Mouse (Mus musculus): ENCODE data around the gene Plcb1. TPM values are rescaled to one million over a fixed set of nuclear protein-coding genes. Genes with fewer than 3 reads are reported as not detected.

Plcb1 gene
- polyA plus RNA-seq, 1 experiment from 2014 or later: 0.13 TPM

DNA sequence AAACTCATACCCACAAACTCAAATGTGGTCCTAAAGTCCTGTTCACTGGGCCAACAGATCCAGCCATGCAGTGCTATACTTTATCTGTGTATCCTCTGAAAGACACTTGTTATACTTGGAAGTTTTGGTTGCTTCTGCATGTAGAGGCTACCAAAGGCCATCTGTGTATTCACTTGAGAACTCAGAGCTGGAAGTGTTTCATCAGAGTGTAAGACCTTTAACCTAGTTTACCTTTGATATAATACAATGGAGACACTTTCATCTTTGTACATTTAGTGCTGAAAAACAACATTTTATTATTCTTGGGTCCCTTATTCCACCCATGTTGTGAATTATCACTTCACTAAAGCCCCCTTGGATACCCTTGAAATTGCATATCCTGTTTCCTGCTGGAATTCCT lies 70.4 kb downstream of the Plcb1 start:
- H3K27ac ChIP-seq: no peak overlapping the region

DNA sequence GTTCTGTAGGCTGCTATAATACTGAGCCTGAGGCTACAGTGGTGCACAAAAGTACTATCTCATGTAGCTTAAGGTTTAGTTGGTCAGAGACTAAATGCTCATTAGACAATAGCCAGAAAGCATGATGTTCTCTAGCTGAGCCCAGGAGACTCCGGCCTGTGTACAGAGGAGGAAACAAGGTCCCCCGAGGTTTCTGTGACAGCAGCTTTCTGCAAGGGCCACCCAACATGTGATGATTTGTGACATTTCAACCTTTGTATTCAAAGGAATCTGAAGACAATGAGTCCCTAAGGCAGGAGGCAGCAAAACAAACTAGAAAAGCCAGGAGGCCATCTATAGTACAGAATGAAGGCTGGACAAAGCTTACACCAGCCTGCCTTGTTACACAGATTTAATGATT lies 70.8 kb downstream of the Plcb1 start:
- H3K4me3 ChIP-seq (ENCODE audit: inconsistent target): no peak overlapping the region
- no peaks in the 10 kb centered on the region for H3K36me3 ChIP-seq (ENCODE audit: inconsistent target)
- WGBS (ENCODE audit: missing documents): 65% methylated on average over 2 of the region's 2 CpGs
- no peaks in the 10 kb centered on the region for H3K79me2 ChIP-seq (ENCODE audit: inconsistent target)
- H3K27ac ChIP-seq: no peak overlapping the region

More for the DNA sequence above, 70.4 kb downstream of the Plcb1 start:
- H3K4me3 ChIP-seq (ENCODE audit: inconsistent target): no peak overlapping the region
- no peaks in the 10 kb centered on the region for H3K36me3 ChIP-seq (ENCODE audit: inconsistent target)
- H3K79me2 ChIP-seq (ENCODE audit: inconsistent target): no peaks in the 10 kb centered on the region

GRCm38 (mm10) chr2:134864985-134865645 lies 79.2 kb downstream of the Plcb1 start:
- WGBS (ENCODE audit: missing documents): 80% methylated on average over 7 of the region's 7 CpGs
- no peaks in the 10 kb centered on the region for H3K79me2 ChIP-seq (ENCODE audit: inconsistent target)
- H3K36me3 ChIP-seq (ENCODE audit: inconsistent target): no peaks in the 10 kb centered on the region
- H3K27ac ChIP-seq: no peak overlapping the region
- no peak overlapping the region for H3K4me3 ChIP-seq (ENCODE audit: inconsistent target)

DNA sequence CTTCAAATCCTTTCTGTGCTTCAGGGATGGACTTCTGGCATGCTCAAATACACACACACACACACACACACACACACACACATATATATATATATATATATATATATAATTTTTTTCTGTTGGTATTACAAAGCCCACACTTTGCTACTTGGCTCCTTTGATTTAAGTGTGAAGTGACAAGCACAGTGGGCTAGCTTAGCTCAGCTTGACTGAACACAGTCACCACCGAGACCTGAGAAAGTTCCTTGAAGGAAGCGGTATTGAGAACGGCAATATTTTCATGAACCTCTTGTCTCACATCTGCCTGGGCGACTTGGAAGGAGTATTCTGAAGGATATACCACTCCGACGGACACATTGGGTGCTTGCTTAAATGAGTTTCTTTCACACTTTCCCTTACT lies 81.5 kb downstream of the Plcb1 start:
- no peak overlapping the region for H3K4me3 ChIP-seq (ENCODE audit: inconsistent target)
- no peaks in the 10 kb centered on the region for H3K79me2 ChIP-seq (ENCODE audit: inconsistent target)
- H3K27ac ChIP-seq: no peak overlapping the region
- 97% methylated on average over 6 of the region's 6 CpGs for WGBS (ENCODE audit: missing documents)
- no peaks in the 10 kb centered on the region for H3K36me3 ChIP-seq (ENCODE audit: inconsistent target)

- no peak overlapping the region for H3K4me3 ChIP-seq (ENCODE audit: inconsistent target)
- WGBS (ENCODE audit: missing documents): 72% methylated on average over 9 of the region's 9 CpGs
- H3K27ac ChIP-seq: no peak overlapping the region
- H3K36me3 ChIP-seq (ENCODE audit: inconsistent target): no peaks in the 10 kb centered on the region
- H3K79me2 ChIP-seq (ENCODE audit: inconsistent target): no peaks in the 10 kb centered on the region
Measured at GRCm38 (mm10) chr2:134871692-134872489, 86.0 kb downstream of the Plcb1 start.

GRCm38 (mm10) chr2:134872490-134872781 lies 86.6 kb downstream of the Plcb1 start:
- Histone ChIP-seq H3K4me3 (ENCODE audit: inconsistent target) (no peak overlapping the region), H3K36me3 (ENCODE audit: inconsistent target) (no peaks in the 10 kb centered on the region), H3K27ac (no peak overlapping the region), H3K79me2 (ENCODE audit: inconsistent target) (no peaks in the 10 kb centered on the region)

DNA sequence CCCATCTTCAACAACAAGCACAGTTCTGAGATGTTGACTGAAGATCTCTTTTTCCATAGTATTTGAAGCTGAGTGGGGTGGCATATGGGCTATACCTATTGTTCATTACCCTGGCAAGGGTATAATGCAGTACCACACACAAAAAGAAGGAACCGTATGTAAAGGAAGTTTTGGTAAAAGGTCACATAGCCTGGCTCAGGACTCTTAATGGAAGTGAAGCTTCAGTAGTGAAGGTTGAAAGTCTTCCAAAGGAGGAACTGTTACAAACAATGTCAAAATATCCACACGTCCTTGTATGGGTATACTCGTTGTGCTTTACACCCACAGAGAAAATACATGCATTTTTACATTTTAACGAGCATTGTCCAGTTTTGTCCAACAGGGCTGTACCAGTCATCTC lies 91.3 kb downstream of the Plcb1 start:
- Histone ChIP-seq H3K79me2 (ENCODE audit: inconsistent target) (no peaks in the 10 kb centered on the region), H3K36me3 (ENCODE audit: inconsistent target) (no peaks in the 10 kb centered on the region), H3K4me3 (ENCODE audit: inconsistent target) (no peak overlapping the region), H3K27ac (no peak overlapping the region)
- WGBS (ENCODE audit: missing documents): 80% methylated on average over 4 of the region's 4 CpGs

- Histone ChIP-seq H3K36me3 (ENCODE audit: inconsistent target) (no peaks in the 10 kb centered on the region), H3K27ac (no peak overlapping the region), H3K79me2 (ENCODE audit: inconsistent target) (no peaks in the 10 kb centered on the region), H3K4me3 (ENCODE audit: inconsistent target) (no peak overlapping the region)
- 88% methylated on average over 2 of the region's 2 CpGs for WGBS (ENCODE audit: missing documents)
Measured at GRCm38 (mm10) chr2:134891207-134891606, 105.3 kb downstream of the Plcb1 start.

- H3K36me3 ChIP-seq (ENCODE audit: inconsistent target): no peaks in the 10 kb centered on the region
Measured at GRCm38 (mm10) chr2:134894776-134895175, 108.9 kb downstream of the Plcb1 start.

DNA sequence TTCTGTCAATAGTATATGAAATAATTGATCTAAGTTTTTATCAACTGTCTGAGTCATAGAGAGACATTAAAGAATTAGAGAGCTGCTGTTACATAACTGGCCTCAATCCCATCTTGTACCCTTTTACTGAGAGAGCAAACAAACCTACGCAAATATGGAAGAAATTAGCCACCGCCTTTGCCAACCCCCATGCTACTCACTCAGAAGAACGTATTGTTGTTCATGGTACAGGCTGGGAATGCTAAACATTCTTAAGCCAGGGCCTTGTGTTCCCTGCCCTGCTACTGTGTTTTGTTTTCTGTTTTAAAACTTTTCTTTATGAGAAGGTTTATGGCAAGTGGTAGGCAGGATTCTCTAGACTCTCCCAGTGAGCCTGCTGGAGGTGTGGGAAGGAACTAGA lies 110.3 kb downstream of the Plcb1 start:
- no peak overlapping the region for H3K27ac ChIP-seq
- no peaks in the 10 kb centered on the region for H3K36me3 ChIP-seq (ENCODE audit: inconsistent target)
- WGBS (ENCODE audit: missing documents): 93% methylated on average over 3 of the region's 3 CpGs
- no peak overlapping the region for H3K4me3 ChIP-seq (ENCODE audit: inconsistent target)
- H3K79me2 ChIP-seq (ENCODE audit: inconsistent target): no peaks in the 10 kb centered on the region

More at GRCm38 (mm10) chr2:134894776-134895175, 108.9 kb downstream of the Plcb1 start:
- no peaks in the 10 kb centered on the region for H3K79me2 ChIP-seq (ENCODE audit: inconsistent target)
- H3K4me3 ChIP-seq (ENCODE audit: inconsistent target): no peak overlapping the region
- 86% methylated on average over 4 of the region's 4 CpGs for WGBS (ENCODE audit: missing documents)
- no peak overlapping the region for H3K27ac ChIP-seq

- Histone ChIP-seq H3K79me2 (ENCODE audit: inconsistent target) (no peaks in the 10 kb centered on the region), H3K4me3 (ENCODE audit: inconsistent target) (no peak overlapping the region), H3K27ac (no peak overlapping the region), H3K36me3 (ENCODE audit: inconsistent target) (no peaks in the 10 kb centered on the region)
- WGBS (ENCODE audit: missing documents): 97% methylated on average over 5 of the region's 5 CpGs
Measured at GRCm38 (mm10) chr2:134897083-134897482, 111.2 kb downstream of the Plcb1 start.

- Histone ChIP-seq H3K4me3 (ENCODE audit: inconsistent target) (no peak overlapping the region), H3K27ac (no peak overlapping the region), H3K36me3 (ENCODE audit: inconsistent target) (no peaks in the 10 kb centered on the region), H3K79me2 (ENCODE audit: inconsistent target) (no peaks in the 10 kb centered on the region)
- WGBS (ENCODE audit: missing documents): 84% methylated on average over 2 of the region's 2 CpGs
Measured at GRCm38 (mm10) chr2:134901521-134901920, 115.7 kb downstream of the Plcb1 start.

GRCm38 (mm10) chr2:134910882-134911281 lies 125.0 kb downstream of the Plcb1 start:
- H3K27ac ChIP-seq: no peak overlapping the region
- no peak overlapping the region for H3K4me3 ChIP-seq (ENCODE audit: inconsistent target)
- WGBS (ENCODE audit: missing documents): 100% methylated on average over 1 of the region's 1 CpGs
- H3K36me3 ChIP-seq (ENCODE audit: inconsistent target): no peaks in the 10 kb centered on the region
- H3K79me2 ChIP-seq (ENCODE audit: inconsistent target): no peaks in the 10 kb centered on the region

GRCm38 (mm10) chr2:134911360-134911759 lies 125.5 kb downstream of the Plcb1 start:
- Histone ChIP-seq H3K79me2 (ENCODE audit: inconsistent target) (no peaks in the 10 kb centered on the region), H3K36me3 (ENCODE audit: inconsistent target) (no peaks in the 10 kb centered on the region), H3K27ac (no peak overlapping the region), H3K4me3 (ENCODE audit: inconsistent target) (no peak overlapping the region)
- WGBS (ENCODE audit: missing documents): 95% methylated on average over 5 of the region's 6 CpGs

- 85% methylated on average over 2 of the region's 2 CpGs for WGBS (ENCODE audit: missing documents)
- Histone ChIP-seq H3K36me3 (ENCODE audit: inconsistent target) (no peaks in the 10 kb centered on the region), H3K79me2 (ENCODE audit: inconsistent target) (no peaks in the 10 kb centered on the region), H3K4me3 (ENCODE audit: inconsistent target) (no peak overlapping the region), H3K27ac (no peak overlapping the region)
Measured at GRCm38 (mm10) chr2:134912616-134913015, 126.7 kb downstream of the Plcb1 start.

GRCm38 (mm10) chr2:134913542-134913941 lies 127.7 kb downstream of the Plcb1 start:
- 89% methylated on average over 3 of the region's 3 CpGs for WGBS (ENCODE audit: missing documents)
- no peak overlapping the region for H3K4me3 ChIP-seq (ENCODE audit: inconsistent target)
- no peaks in the 10 kb centered on the region for H3K36me3 ChIP-seq (ENCODE audit: inconsistent target)
- no peak overlapping the region for H3K27ac ChIP-seq
- no peaks in the 10 kb centered on the region for H3K79me2 ChIP-seq (ENCODE audit: inconsistent target)
